Mouse (Mus musculus) G1E-ER4 (cell line): Measurements from ENCODE around the gene Wdr3. TPM values are rescaled to one million over a fixed set of nuclear protein-coding genes. Genes with fewer than 3 reads are reported as not detected.

Source experiments
- GATA1 ChIP-seq: IDR thresholded peaks from one replicate; pipeline ENCODE4 v1.8.0; 2012; ENCODE audit warnings: low read length, inconsistent platforms
- polyA plus RNA-seq: library from polyadenylated mRNA; stranded (reverse); fragments of >175 nt; gene quantifications from 2 replicates; pipeline ENCODE4 v1.2.3, GENCODE M21; 2012

Wdr3 gene
- 2.1 and 2.7 TPM in 2 replicates for polyA plus RNA-seq

DNA sequence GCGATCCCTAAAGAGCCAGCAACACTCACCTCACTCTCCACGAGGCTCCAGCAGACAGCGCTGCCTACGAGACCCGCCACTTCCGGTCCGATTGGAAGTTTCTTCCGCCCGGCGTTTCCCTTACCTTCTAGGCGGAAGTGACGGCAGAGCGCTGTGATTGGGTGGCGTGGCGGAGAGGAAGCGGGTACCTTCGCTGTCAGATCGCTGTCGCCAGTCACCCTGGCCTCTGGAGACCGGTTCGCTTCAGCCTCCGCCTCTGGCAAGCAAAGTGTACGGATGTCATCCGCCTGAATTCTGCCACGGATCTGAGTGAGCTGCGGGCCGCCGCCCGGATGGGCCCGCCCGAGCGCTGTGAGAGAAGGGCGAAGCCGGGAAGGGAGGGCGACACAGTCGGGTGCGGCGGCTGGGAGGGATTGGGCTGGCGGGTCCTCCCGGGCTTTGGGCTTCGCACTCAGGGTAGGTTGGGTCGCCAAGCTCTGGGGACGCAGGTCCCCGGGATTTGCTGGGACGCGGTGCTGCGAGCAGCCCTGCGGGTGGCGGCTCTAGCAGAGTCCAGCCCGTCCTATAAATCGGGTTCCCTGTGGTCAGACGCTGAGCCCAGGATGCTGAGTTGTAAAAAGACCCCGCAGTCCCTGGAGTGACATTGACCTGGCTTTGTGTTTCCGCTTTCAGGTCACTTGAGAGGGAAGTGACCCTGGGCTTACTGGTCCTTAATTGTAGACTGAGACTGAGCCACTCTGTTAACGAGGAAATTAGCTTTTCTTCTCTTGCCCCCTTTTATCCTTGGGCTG, at the start of gene Wdr3, which contains the start of gene Gdap2:
Gene Wdr3, minus strand, starts transcription at position 93 of the 791 bp plus-strand sequence.
Gene Gdap2, plus strand, starts transcription at position 67 of the 791 bp plus-strand sequence.
- TF ChIP-seq GATA1: no peak

DNA sequence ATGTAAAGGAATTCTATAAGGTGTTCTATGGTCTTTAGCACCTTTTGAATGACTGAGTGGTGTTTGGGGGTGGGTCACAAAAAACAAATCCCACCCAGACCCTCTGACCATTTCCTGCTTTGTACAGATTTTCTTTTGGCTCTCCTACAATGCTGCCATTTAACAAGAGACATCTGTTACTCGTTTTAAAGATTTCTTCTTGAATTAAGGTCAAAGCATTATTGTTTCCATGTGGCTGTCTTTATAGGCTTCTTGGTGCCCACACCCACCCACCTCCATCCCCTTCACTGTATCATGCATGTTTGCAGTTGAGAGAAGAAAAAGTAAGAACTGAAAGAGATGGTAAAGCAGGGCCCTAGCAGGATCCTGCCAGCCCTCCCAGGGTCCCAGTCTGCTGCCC, 44.8 kb upstream of the Wdr3 start:
- TF ChIP-seq GATA1: no peak

DNA sequence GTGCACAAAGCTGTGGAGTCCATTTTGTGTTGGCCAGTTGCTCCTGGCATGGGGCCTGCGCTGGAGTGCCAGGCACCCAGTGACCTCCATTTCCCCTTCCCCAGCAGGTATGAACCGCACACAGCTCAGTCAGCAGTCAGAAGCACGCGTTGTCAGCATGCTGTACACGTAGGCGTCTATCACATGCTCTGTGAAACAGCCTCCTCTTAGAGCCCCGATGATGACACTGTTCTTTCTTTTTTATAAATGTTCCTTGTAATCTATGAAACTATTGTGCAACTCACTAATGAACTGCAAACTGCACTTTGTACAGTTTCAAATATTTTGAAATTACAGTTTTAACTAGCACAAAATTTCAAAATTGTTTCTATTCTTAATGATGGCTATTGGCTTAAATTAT, 39.3 kb upstream of the Wdr3 start:
- no peak for TF ChIP-seq GATA1

GRCm38 (mm10) chr3:100194210-100194609, 32.0 kb upstream of the Wdr3 start:
- no peak for TF ChIP-seq GATA1

GRCm38 (mm10) chr3:100189861-100190260, 27.7 kb upstream of the Wdr3 start:
- TF ChIP-seq GATA1: no peak

- no peak for TF ChIP-seq GATA1
Measured at GRCm38 (mm10) chr3:100189444-100189843, 27.2 kb upstream of the Wdr3 start.

GRCm38 (mm10) chr3:100180471-100180870, 18.3 kb upstream of the Wdr3 start:
- no peak for TF ChIP-seq GATA1

- no peak for TF ChIP-seq GATA1
Measured at GRCm38 (mm10) chr3:100176031-100176430, 13.8 kb upstream of the Wdr3 start.

- no peak for TF ChIP-seq GATA1
Measured at GRCm38 (mm10) chr3:100164991-100165390, 2.8 kb upstream of the Wdr3 start.

DNA sequence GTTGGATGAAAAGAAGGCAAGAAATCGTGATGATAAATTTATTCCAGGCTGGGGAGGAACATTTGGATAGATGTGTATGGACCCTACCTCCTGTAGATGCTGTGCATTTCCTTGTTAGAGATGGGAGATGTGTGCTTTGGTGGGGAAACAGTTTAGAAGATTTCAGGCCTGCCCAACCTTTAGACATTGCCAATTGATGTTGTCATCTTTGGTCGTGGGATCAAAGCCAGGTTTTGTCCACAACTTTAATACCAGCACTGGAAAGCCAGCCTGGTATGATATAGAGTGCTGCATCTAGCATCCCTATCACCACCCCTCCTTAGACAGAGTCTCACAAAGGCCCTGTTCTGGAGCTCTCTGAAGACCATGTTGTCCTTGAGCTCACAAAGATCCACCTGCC, 1.3 kb upstream of the Wdr3 start:
- no peak for TF ChIP-seq GATA1

- no peak for TF ChIP-seq GATA1
Measured at GRCm38 (mm10) chr3:100161665-100162314, 417 bp downstream of the Wdr3 start.

GRCm38 (mm10) chr3:100160682-100161445, 1.3 kb downstream of the Wdr3 start:
- no peak for TF ChIP-seq GATA1

DNA sequence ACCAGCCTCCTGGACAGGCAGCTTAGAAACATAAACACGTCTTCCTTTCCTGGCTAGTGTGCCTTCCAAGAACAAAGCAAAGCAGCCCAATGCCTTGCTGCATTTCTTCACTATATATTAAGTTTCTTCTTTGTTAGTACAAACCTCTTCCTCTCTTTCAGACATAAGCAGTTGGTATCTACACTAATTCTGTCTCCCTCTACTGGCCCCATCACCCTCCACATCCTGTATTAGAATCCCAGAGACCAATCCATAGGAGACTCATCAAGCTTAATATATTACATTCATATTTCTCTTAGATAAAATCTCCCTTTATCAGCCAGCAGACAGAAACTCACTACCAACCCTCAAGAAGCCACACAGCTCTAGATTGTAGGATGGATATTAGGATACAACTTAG, 39.8 kb downstream of the Wdr3 start:
- no peak for TF ChIP-seq GATA1

DNA sequence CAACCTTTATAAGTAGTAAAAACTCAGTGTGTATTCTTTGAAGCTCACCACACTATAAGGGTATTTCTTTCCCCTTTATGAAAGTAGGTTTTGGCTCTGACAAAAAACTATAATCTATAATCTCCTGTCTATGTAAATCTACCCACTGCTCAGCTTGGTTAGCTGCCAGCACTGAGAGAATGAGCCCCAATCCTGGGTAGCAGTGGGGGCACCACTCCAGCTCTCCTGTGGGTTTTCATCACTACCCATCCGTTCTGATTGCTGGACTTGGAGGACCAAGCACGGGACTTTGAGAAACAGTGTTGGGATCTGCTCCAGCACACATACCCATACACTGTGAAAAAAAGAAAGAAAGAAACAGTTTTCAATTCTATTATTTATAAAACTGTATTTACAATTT, 40.2 kb downstream of the Wdr3 start:
- TF ChIP-seq GATA1: no peak

GRCm38 (mm10) chr3:100118681-100119080, 43.5 kb downstream of the Wdr3 start:
- no peak for TF ChIP-seq GATA1

DNA sequence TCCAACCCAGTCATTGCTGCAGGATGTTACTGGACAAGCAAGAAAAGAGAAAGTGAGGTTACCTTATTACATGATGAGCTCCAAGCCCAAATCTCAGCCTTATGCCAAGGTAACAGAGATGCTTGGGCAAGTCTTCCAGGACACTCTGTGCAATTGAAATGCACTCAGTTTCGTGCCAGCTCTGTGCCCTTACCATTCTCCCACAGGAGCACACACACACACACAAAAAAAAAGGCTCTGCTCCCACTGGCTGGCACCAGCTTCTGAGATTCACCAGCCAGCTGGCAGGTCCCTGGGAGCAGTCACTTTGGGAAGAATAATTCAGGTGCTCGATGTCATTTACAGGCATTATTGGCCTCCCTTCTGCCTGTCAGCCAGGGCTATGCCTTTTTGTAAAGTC, 55.5 kb downstream of the Wdr3 start:
- TF ChIP-seq GATA1: no peak
